In the genomic region with DNA sequence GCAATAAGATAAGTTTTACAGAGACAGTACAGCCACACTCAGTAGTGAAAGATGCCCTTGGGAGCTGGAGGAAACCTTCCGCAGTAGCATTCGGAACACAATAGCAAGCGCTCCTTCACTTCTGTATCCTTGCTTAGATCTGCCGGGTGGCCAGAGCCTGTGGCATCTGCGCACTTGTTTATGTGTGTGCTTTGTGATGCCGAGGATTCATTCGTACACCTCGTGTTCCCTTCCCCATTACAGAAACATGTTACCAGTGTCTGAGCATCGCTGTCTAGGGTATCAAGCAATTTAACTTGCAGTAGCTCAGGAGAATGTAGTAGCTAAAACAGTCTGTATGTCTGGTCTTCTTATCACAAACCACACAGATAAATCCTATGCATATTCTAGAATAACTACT, we compare ENCODE assay signal across 29 mouse cellular contexts.
"Had no signal": no experiment of that assay in that cellular context is flagged by ENCODE, and none has a peak within 500 bp of the region (broad histone marks: within the 10 kb centered on the region; RNA-seq: fewer than 3 reads in every experiment).

No protein-coding gene starts in this region.

- H3K27ac ChIP-seq: embryonic facial prominence, embryonic 10.5 days; embryonic facial prominence, embryonic 12.5 days; embryonic facial prominence, embryonic 13.5 days; embryonic facial prominence, embryonic 15.5 days; forebrain, embryonic 10.5 days; forebrain, embryonic 12.5 days; forebrain, embryonic 13.5 days; forebrain, embryonic 15.5 days; gastrocnemius, adult 2 months; heart, adult 2 months had no signal

- H3K27me3 ChIP-seq: embryonic facial prominence, embryonic 12.5 days; embryonic facial prominence, embryonic 13.5 days; embryonic facial prominence, embryonic 15.5 days; forebrain, embryonic 12.5 days; forebrain, embryonic 13.5 days; forebrain, embryonic 15.5 days had no signal

- H3K4me2 ChIP-seq: embryonic facial prominence, embryonic 12.5 days; embryonic facial prominence, embryonic 13.5 days; embryonic facial prominence, embryonic 15.5 days; forebrain, embryonic 12.5 days; forebrain, embryonic 13.5 days; forebrain, embryonic 15.5 days had no signal

- DNase-seq: cerebellum, adult 2 months; cerebellum, adult 8-10 months; cerebellum, adult 9-10 months; cerebellum, adult 9-11 months; cerebellum, postnatal 10 days; cerebellum, postnatal 14 days; cerebellum, postnatal 25 days; cerebellum, postnatal 36 days; embryo, embryonic 11 days; forebrain, postnatal 0 days; gastrocnemius, adult 2 months; gastrocnemius, postnatal 10 days; gastrocnemius, postnatal 14 days; gastrocnemius, postnatal 25 days; gastrocnemius, postnatal 36 days; heart, adult 11 months; heart, adult 18-20 months; heart, adult 2 months had no signal

- H3K4me3 ChIP-seq: embryonic facial prominence, embryonic 10.5 days; embryonic facial prominence, embryonic 12.5 days; embryonic facial prominence, embryonic 13.5 days; embryonic facial prominence, embryonic 15.5 days; erythroblast, embryonic 14.5 days; forebrain, embryonic 10.5 days; forebrain, embryonic 12.5 days; forebrain, embryonic 13.5 days; forebrain, embryonic 15.5 days; gastrocnemius, adult 2 months; heart, adult 2 months had no signal

- H3K4me1 ChIP-seq: embryonic facial prominence, embryonic 10.5 days; embryonic facial prominence, embryonic 12.5 days; embryonic facial prominence, embryonic 13.5 days; embryonic facial prominence, embryonic 15.5 days; forebrain, embryonic 10.5 days; forebrain, embryonic 12.5 days; forebrain, embryonic 13.5 days; forebrain, embryonic 15.5 days had no signal

- ATAC-seq: forebrain, embryonic 13.5 days; forebrain, embryonic 14.5 days; forebrain, embryonic 15.5 days; forebrain, embryonic 16.5 days; forebrain, postnatal 0 days had no signal

- H3K9ac ChIP-seq: embryonic facial prominence, embryonic 12.5 days; embryonic facial prominence, embryonic 13.5 days; embryonic facial prominence, embryonic 15.5 days; forebrain, embryonic 12.5 days; forebrain, embryonic 13.5 days; forebrain, embryonic 15.5 days; forebrain, postnatal 0 days had no signal

- H3K9me3 ChIP-seq: embryonic facial prominence, embryonic 12.5 days; embryonic facial prominence, embryonic 15.5 days; forebrain, embryonic 15.5 days had no signal
